Mouse (Mus musculus) frontal cortex, adult 2 months (tissue): ENCODE measurements around the gene Cx3cl1. TPM values are rescaled to one million over a fixed set of nuclear protein-coding genes. Genes with fewer than 3 reads are reported as not detected.

Source experiments
- DNase-seq, 2 experiments: peaks; one replicate each; pipeline ENCODE4 v3.0.0; 2022; ENCODE audit warnings: low spot score in 1 of 2; ENCODE audit errors: extremely low spot score in 1 of 2
- polyA plus RNA-seq: library from polyadenylated mRNA; depleted of rRNA; stranded (reverse); fragments of >200 nt; gene quantifications from 2 replicates; pipeline ENCODE4 v1.2.3, GENCODE M21; 2012; rRNA removed

The Cx3cl1 gene
- polyA plus RNA-seq, 1 experiment, result 470 TPM

DNA sequence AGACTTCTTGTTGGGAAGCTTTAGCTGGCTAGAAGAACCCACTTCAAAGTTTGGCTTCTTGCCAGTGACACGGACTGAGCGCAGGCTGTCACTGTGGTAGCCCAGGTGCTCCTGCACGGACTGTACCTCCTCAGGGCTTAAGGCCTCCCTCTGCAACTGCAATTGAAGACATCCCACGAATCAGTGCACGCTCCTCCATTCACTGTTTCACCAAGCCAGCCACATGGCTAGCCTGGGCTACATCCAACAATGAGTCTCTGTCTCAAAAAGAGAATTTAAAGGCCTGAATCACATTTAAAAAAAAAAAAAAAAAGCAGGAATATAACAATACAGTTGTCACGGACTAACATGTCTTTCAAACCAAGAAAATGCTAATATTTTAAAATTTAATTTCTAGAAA lies 56.5 kb downstream of the Cx3cl1 start:
- DNase-seq, result no peak

Other genes with a start within 250 kb of the Cx3cl1 start
- 49.0 and 49.3 TPM in 2 replicates for gene Cpne2, start 239.0 kb upstream of the Cx3cl1 start, polyA plus RNA-seq
- gene Rspry1, start 170.1 kb upstream of the Cx3cl1 start, polyA plus RNA-seq, result 17.9 and 18.6 TPM in 2 replicates
- 54.5 and 63.2 TPM in 2 replicates for gene Fam192a, start 170.0 kb upstream of the Cx3cl1 start, polyA plus RNA-seq
- gene Arl2bp, start 105.4 kb upstream of the Cx3cl1 start, polyA plus RNA-seq, result 233 and 264 TPM in 2 replicates
- 89.0 TPM in 2 replicates for gene Pllp, start 75.7 kb upstream of the Cx3cl1 start, polyA plus RNA-seq
- 0.22 and 0.23 TPM in 2 replicates for gene Ccl22, start 26.4 kb upstream of the Cx3cl1 start, polyA plus RNA-seq
- gene Ccl17, start 38.4 kb downstream of the Cx3cl1 start, polyA plus RNA-seq, result 2.2 and 3.1 TPM in 2 replicates
- 94.0 and 109 TPM in 2 replicates for gene Coq9, start 66.3 kb downstream of the Cx3cl1 start, polyA plus RNA-seq
- 40.5 and 44.8 TPM in 2 replicates for gene Ciapin1, start 66.3 kb downstream of the Cx3cl1 start, polyA plus RNA-seq
- 99.6 and 111 TPM in 2 replicates for gene Polr2c, start 85.4 kb downstream of the Cx3cl1 start, polyA plus RNA-seq
- gene Dok4, start 104.3 kb downstream of the Cx3cl1 start, polyA plus RNA-seq, result 19.4 and 21.0 TPM in 2 replicates
- 2.9 and 3.1 TPM in 2 replicates for gene Ccdc102a, start 146.1 kb downstream of the Cx3cl1 start, polyA plus RNA-seq
- gene Adgrg5, start 151.7 kb downstream of the Cx3cl1 start, polyA plus RNA-seq, result 0.04 and 0.06 TPM in 2 replicates
- gene Adgrg1, start 202.7 kb downstream of the Cx3cl1 start, polyA plus RNA-seq, result 127 and 147 TPM in 2 replicates
- 0.54 and 0.59 TPM in 2 replicates for gene Adgrg3, start 245.7 kb downstream of the Cx3cl1 start, polyA plus RNA-seq